Mouse (Mus musculus) telencephalon, adult 2 months (tissue): ENCODE results near the gene Iqgap2.

Experiments
- DNase-seq: peaks from one replicate; pipeline ENCODE4 v3.0.0-alpha.2; 2011; ENCODE audit warnings: low read depth, low spot score

The Iqgap2 gene

DNA sequence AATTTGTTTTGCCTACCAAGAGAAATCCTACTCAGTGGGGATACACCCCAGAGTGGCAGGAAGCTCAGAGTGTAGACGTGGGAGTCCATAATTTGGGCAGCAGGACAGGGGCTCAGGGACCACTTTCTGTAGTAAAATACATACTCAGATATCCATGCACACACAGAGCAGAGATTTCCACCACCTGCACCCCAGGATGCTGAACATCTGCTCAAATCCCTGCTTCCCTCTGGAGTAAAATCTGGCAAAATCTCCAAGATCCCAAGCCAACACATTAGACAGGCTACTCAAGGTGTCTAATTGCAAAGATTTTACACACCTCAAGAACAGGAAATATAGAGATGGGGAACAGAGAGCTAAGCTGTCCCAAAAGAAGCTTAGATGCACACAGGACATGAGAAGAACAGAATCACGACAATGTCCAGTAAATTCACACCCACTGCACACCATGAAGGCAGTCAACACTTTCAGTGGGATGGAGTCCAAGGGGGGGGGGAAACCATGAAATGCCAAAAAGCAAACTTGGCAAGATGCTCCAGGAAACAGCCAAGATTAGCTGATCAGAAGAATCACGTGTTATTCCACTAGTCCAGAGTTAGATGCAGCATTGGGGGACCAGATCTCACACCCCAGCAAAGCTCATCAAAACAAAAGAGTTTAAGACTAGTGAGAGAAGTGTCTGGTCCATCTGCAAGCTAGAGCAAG is 177.3 kb downstream of the Iqgap2 start:
- no peak for DNase-seq

DNA sequence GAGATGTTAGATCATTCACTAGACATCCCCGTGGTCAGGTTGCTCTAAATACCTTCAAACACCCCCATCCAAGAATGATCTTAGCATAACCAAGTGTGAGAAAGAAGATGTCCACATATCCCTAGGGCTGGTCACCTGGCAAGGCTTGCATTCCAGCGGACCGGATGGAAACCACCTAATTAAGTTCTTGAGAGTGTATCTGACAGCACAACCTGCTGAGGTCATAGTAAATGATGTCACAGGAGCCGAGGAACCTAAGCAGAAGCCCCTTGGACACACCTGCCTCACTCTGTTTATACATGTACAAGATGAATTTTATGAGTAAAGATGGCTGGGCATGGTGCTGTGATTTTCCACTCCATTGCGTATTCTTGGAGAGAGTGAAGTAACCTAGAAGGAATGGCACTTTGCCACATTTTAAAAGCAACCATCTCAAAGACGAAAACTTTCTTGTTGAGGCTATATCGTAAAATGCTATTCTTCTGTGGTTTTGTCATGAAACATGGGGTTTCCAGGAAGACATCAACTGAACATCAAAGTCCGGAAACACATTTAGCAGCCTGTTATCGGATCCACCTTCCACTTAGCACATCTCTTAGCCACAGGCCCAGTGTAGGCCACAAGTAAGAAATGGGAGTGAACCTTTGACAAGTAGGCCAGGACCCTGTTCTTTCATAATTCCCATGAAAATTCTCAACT is 179.0 kb downstream of the Iqgap2 start:
- no peak for DNase-seq

DNA sequence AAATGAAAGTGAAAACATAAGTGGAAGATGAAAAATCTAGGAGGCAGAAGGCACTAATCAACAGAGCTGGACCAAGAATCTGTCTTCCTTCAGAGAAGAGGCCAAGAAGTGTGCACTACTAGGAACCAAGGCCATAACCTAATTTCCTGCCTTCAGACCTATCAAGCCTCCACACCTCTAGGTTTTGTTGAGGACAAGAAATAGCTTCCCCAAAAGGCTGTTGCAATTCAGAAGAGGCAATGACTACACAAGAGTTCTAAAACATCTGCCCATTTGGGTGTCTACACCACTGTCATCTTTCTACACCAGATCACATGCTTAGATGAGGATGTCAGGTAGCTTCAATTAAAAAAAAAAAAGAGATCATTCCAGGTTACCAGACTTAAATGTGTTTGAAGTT is 179.7 kb downstream of the Iqgap2 start:
- no peak for DNase-seq

DNA sequence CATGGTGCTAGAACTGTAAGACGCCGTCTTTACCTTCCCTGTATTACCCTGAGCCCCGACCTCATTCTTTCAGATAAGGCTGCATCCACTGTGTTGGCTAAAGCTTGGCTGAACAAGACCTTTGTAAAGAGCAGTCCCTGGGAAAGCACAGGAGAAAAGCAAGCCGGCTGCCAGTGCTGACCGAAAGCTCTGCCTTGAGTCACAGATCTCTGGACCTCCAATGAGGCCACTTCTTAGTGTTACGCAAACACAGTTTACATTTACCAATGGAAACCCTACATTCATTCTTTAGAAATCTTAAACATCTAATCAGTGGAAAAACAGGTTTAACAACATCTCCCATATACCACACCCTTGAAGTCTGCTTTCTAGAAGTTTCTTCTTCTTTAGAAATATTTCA is 186.1 kb downstream of the Iqgap2 start:
- no peak for DNase-seq

DNA sequence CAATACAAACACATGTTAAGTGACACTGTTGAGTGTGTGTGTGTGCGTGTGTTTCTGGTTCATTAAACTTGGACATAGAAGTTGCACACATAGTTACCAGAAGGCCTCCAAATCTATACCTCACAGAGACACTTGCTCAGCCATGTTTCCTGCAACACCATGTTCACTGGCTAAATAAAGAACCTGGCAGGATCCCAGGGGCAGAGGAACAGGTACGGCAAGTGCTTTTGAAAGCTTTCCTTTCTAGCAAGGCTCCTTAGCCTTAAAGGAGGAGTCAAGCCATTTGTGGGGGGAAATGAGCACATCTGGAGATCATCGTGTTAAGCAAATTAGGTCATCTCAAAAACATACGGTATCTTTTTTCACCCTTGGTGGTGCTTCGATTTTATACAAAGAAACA is 188.3 kb downstream of the Iqgap2 start:
- DNase-seq, result no peak

DNA sequence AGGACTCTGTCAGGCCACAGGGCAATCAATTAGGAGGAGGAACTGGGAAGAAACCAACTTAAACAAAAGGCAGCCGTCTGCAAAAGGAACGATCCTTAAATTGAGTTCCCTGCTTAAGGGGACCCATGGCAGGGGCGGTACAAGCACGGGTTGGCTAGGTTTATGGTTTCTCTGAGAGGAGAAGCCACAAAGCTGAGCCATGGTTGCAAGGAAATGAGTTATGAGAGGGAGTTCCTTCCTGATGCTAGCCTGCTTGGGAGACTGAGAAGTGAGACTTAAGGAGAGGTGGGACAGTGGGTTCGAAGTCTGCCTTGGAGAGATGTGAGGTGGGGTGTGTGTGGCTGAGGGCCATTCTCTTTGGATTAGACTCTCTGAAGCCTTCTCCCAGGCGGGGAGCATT is 193.8 kb downstream of the Iqgap2 start:
- no peak for DNase-seq

DNA sequence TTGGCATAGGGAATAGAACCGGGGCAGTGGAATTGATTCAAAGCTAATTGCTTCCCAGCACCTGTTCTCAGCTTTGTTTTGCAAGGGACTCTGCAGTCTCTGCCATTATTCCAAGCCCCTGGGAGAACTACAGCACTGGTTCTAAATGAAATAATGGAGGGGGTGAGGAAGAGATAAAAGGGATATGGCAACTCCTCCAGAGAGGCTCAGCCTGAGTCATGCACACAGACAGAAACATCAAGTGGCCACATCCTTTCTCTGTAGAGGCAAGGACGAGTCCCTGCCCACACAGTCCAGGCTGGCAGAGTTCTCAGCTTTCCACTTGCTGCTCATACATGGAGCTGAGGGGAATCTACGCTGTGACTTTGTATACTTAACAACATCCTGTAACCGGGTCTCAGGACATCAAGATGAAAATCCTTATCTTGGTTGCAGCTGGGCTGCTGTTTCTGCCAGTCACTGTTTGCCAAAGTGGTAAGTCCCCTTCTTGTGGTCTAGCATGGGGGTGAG is 195.0 kb downstream of the Iqgap2 start, which contains the start of gene F2rl2:
TSS of gene F2rl2 (plus strand) at position 200 of the 510 bp plus-strand sequence.
- no peak for DNase-seq

DNA sequence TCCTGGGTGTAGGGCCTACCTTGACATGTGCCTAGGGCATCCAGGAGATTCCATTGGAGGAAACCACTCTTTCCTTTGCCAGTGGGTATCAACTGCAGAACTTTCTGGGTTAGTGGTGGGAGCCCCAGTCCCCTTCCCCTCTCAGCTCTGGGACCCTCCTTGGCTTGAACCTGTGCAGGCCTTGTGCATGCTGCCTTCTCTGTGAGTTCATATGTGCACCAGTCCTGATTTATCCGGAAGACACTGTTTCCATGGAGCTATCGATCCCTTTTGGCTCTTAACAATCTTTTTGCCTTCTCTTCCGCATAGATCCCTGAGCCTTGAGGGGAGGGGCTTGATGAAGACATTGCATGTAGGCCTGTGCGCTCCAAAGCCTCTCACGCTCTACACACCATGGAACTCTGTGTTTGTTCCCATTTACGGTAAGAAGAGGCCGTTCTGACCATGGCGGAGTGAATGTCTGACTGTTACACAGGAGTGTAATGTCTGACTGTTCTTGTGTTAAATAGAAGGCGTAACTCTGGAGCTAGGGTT is 195.5 kb downstream of the Iqgap2 start:
- no peak for DNase-seq

DNA sequence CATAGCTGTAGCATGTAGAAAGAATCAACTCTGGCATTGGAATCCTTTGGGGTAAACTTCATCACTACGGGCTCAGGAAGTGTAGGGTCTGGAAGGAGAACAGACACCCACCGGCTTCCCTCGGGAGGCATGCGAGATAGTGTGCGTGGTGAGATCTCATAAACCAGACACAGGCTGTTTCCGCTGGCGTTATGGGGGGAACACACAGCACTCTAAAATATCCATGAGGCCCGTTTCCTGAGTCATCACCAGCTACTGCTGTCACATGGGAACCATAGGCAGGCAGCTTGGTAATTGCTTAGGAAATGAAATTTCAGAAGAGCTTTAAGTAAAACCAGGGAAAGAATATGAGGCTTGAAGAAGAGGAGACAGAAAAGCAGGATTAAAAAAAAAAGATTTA is 199.5 kb downstream of the Iqgap2 start:
- DNase-seq, result peak; percentile 47

DNA sequence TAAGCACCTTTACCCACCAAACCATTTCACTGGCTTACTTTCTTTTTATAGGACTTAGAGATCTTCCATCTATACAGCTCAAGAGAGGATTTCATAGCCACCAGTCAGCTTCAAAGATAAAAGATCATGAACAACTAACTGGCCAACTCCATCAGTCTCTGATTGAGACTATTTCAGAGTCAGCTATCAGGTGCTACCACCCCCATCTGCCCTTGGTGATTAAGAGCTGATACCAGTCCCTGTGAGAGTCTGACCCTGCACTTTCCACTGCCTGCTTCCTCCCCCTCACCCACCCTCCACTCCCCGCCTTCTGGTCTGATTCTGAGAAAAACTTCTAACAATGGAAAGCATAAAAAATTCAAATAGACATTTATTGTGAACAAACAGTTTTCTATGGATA is 203.1 kb downstream of the Iqgap2 start:
- DNase-seq, result no peak

DNA sequence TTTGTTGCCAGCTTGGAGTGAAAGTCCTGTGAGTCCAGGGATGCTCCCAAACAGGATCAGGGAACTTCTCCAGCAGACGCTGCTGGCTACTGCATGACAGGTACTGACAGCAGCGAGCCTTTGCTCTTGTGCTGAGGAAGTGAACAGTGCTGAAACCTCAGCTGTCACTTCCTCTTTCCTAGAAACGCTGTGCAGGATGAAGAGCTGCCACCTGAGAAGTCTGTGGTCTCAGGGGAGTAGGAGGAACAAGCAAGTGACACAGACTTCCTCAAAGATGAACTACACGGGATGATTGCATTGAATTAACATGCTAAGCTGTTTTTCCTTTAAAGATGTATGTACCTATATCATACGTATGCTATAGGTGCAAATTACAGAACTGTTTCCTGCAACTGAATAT is 206.0 kb downstream of the Iqgap2 start:
- no peak for DNase-seq

DNA sequence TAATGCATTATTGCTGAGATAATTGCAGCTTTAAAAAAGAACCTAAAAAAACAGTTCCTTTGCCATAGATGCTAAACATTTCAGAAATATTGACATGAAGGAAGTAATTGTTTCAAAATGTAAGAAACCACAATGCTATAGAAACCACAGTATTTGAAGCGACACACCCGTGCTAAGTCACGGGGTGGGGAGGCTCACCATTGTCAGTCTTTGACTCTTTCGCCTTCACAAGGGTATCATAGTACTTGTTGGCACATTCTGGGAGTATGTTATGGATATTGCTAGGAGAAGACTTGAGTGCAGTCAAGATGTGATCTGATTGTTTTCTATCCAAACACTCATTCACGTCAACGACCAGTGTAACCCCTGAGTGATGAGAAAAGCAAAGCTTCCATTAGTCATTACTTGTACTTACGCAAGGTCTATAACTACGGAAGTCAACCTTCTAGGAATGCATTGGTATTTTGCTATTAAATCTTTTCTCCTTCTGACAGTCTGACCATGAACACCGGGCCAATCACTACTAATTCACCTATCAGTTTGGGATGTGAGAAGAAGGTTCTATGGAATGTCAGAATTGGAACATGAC is 207.0 kb downstream of the Iqgap2 start:
- DNase-seq, result no peak

DNA sequence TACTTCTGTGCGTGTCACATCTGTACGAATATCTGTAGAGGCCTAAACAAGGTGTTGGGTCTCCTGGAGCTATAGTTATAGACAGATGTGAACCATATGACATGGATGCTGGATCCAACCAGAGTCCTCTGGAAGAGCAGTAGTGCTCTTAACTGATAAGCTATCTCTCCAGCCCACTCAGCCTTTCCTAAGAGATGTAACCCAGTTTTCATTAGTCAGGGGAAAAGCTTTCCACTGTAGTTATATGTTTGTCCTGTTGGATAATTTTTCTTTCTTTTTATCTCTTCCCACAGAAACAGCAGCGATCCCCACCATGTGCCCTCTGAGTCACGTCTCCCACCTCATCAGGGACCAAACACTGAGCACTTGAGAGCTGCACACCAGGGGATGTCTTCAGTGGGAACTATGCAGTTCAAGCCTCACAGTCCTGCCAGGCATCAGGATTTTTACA is 212.2 kb downstream of the Iqgap2 start:
- no peak for DNase-seq

DNA sequence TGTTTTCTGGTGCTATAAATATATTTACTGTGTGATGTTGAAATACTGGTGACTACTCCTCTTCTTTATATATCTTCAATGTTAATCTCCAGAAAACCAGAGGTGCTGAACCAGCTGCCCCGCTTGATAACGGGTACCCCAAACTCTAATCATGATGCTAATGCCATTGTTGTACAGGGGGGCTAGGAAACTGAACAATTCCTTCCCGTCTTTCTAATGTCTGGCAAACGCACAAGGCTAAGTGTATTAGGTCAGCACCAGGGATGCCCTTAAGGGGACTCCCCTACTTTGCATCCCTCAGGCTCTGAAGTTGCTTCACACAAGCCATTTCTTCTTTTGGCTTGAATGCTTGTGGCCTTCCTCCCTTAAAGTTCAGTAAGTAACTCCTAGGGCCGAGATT is 212.6 kb downstream of the Iqgap2 start:
- no peak for DNase-seq

DNA sequence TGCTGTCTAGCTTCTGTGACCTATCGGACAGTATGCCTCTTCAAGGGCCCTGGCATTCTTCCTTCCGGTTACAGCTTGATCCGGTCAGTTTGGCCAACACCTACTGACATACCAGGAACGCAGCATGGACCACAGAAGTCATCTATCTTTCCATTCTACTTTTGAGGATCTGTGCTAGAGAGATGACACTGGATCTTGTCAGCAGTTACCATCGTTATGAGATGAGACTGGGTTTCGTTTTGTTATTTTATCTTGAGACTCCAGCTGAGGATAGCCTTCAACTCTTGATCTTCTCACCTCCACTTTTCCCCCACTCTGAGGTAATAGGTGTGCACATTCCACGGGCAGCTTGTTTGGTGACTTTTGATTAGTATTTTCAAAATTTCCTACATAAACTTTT is 219.3 kb downstream of the Iqgap2 start:
- no peak for DNase-seq

DNA sequence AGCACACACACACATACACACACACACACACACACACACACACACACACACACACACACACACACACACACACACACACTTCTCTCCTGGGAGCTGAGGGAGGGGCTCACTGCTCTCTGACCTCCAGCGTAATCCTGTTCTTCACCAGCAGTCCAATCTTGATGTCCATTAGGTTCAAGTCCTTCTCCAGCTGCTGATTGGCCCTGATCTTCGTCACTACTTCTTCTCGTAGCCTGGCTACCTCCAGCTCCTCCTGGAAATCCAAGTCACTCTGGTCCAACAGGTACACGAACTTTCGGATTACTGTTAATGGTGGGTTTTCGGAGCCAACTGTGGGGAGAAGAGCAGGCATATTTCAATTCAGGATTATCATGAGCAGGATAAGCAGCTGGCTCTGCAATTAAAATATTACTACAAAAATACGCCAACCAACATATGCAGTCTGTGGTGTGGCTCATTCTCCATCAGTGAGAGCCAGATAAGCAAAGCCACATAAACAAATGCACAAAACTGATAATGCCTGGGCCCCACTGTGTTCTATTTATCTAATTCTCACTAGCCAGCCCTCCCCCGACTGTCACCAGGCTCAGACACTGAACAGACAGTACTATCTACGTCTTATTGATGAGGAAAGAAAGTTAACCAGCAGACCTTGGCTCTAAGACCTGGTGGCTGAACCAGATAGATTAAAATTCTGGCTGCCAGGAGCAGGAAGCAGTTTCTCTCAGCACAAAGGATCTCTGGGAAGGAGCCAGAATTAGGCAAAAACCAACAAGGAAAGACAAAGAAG is 220.4 kb downstream of the Iqgap2 start:
- no peak for DNase-seq

DNA sequence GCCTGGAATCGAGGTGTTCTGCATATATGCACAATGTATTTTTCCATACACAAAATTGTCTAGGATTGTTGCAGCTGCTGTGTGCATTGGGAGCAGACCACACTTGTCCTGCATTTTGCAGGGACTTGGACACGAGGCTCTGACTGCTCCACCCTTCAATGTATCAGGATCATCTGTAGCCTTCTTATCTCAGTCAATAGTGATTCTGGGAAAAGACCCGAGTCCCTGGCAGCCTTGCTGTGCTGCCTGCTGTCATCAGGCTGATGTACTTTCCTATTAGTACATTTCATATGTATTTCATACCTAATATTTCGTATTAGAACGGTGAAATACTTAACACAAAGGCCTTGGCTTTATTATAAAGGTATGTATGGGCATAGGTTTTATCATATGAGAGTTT is 221.2 kb downstream of the Iqgap2 start:
- DNase-seq, result no peak

DNA sequence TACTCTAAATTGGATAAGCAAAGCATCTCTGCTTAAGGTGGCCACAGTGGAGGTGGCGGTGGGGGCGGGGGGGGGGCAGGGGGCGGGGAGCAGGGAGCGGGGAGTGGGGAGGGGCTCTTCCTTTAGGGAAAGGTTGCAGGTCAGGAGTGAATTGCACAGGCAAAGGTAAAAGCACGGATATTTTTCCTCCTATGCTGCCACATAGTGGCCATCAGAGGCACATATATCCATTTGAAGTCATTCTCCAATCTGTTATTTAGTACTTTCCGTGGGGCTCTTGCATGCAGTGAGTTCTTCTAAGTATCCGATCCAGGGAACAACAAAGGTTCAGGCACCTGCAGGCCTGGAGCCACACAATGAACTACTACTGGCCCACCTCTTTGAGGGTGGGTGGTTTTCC is 224.5 kb downstream of the Iqgap2 start:
- DNase-seq, result no peak

DNA sequence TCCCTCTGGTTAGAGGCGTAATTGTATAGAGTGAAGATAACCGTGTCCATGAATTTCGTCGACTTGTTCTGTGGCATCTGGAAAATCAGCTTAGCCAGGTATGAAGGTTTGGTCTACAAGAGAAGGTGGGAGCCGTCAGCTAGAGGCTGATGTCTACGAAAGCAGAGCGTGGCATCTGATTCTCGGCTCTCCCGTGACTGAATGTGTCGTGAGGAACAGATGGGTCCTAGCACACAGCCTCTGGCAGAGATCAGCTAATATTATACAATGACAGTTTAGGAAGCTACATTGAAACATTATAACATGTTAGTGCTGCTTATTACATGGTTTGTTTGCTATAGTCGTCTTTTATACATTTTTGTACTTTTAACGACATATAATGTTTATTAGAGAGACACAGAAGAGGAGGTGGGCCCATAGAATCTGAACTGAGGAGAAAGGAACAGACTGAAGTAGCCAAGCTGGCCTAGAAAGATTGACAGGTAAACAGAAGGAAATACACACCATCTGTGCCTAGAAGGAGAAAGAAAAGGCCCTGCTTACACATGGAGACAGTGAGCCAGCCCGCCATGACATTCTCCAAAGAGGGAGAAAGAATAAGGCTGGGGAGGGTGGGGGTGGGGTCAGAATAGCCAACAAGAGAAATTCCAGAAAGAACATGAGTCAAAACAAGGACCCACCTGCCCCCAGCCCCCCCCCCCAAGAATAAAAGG is 225.9 kb downstream of the Iqgap2 start:
- DNase-seq, result no peak

DNA sequence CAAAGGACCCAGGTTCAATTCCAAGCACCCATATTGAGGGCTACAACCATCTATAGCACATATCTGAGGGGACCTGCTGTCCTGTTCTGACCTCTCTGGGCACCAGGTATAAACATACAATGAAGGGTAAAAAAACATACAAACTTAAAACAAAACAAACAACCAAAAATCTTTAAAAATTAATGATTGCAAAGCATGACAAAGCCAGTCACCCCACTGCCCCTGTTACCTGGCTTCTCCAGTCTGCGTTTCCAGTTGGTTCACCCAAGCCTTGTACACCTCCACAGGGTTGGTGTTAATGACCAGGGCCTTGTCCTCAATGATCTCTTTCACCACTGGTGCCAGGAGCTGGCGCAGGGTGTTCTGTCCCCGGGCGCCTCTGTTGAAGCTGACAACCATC is 227.9 kb downstream of the Iqgap2 start:
- DNase-seq, result no peak

DNA sequence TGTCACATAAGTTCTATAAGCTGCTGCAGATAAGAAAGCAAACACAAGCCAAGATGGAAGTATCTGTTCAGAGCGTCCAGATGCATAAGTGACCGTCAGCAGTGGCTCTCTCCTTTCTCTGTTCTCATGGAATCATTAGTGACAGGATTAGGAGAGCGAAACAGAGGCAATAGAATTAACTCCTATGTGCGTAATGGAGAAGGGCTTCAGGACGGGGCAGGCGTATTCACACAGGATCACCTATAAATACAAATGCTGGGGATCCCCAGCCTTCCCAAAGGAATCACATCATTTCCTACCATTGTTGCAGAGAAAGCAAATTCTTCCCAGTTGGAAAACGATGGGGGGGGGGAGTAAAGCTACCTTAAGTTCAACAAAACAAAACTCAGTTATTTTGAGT is 232.3 kb downstream of the Iqgap2 start:
- DNase-seq, result no peak
